Comparison of ENCODE assay signal across 9 mouse cellular contexts in genomic region chr6:24530711-24531420, GRCm38 (mm10). TPM values are rescaled to one million over a fixed set of nuclear protein-coding genes. Genes with fewer than 3 reads are reported as not detected.
DNase-seq lines count a peak whose midpoint lies in the region; ATAC-seq and TF ChIP-seq lines count a peak whose summit lies in the region.
"Had no signal": no experiment of that assay in that cellular context is flagged by ENCODE, and none has a peak within 500 bp of the region (broad histone marks: within the 10 kb centered on the region; RNA-seq: fewer than 3 reads in every experiment).

No protein-coding gene starts in this region.

- TF ChIP-seq CTCF in CH12.LX (conservative IDR thresholded peaks at IDR 0.05 in 1 of 2, IDR thresholded peaks at IDR 0.05 in 1 of 2; ENCODE audit: low read depth in 2 of 2, low read length in 2 of 2): no peak

- H3K9me3 ChIP-seq in CH12.LX (replicated peaks; ENCODE audit: low read length): peaks cover 3% of the 10 kb centered on the region
- no peaks in the 10 kb centered on the region for H3K9me3 ChIP-seq in liver, embryonic 12.5 days (replicated peaks)

- in situ Hi-C loops in CH12.LX (cut with MboI; ENCODE audit: low pct_ligation_motif_present, low pct_unique_long_range_greater_than_20kb, low sequenced_read_pairs): no loop called here

- H3K4me3 ChIP-seq in CH12.LX (replicated peaks in 1 of 3; ENCODE audit: low read depth in 2 of 3, low read length in 2 of 3, poor library complexity in 1 of 3): no peak overlapping the region
- no peak overlapping the region for H3K4me3 ChIP-seq in liver, embryonic 12.5 days
- H3K4me3 ChIP-seq: megakaryocyte, embryonic 14.5 days had no signal

- no peaks in the 10 kb centered on the region for H3K36me3 ChIP-seq in CH12.LX (replicated peaks in 1 of 2; ENCODE audit: control insufficient read depth in 1 of 2, insufficient read depth in 1 of 2, low read length in 1 of 2)
- H3K36me3 ChIP-seq in liver, embryonic 12.5 days: no peaks in the 10 kb centered on the region; the same call in 1 of the 2 replicates

- no peak overlapping the region for H3K27ac ChIP-seq in CH12.LX (ENCODE audit: insufficient read depth, low read depth)
- no peak overlapping the region for H3K27ac ChIP-seq in liver, embryonic 12.5 days

- TF ChIP-seq RAD21 in CH12.LX (IDR thresholded peaks at IDR 0.05; ENCODE audit: low read depth, low read length): no peak

- TF ChIP-seq EP300 in CH12.LX (IDR thresholded peaks at IDR 0.05; ENCODE audit: low read length): no peak

- peak; percentile 28 for DNase-seq in cerebellum, adult 11-12 months
- no peak for DNase-seq in CH12.LX (ENCODE audit: extremely low read depth)
- no peak for DNase-seq in frontal cortex, postnatal 10 days (ENCODE audit: low spot score in 2 of 2)
- DNase-seq in spleen, postnatal 4 days (ENCODE audit: low spot score in 2 of 2): no peak
- no peak for DNase-seq in right cerebral cortex, adult 18-20 months

- no peak for TF ChIP-seq POLR2A in CH12.LX (IDR thresholded peaks at IDR 0.05; ENCODE audit: low read depth, low read length)

- H3K79me2 ChIP-seq in CH12.LX (replicated peaks; ENCODE audit: control insufficient read depth, extremely low read depth, insufficient read depth, poor library complexity, severe bottlenecking): peaks cover 12% of the 10 kb centered on the region

- dilution Hi-C loops in CH12.LX (cut with MboI; ENCODE audit: extremely low pct_ligation_motif_present, extremely low pct_unique_long_range_greater_than_20kb, low sequenced_read_pairs): no loop called here

- peaks cover 7 to 33% of the 10 kb centered on the region in 2 experiments for H3K4me1 ChIP-seq in CH12.LX (ENCODE audit: control insufficient read depth in 1 of 2, insufficient read depth in 2 of 2)
- H3K4me1 ChIP-seq in liver, embryonic 12.5 days: peaks cover 20% of the 10 kb centered on the region

- ATAC-seq in cerebellum, adult (ENCODE audit: insufficient number of reproducible peaks, low FRiP score, low TSS enrichment): no peak
- ATAC-seq in granulocyte monocyte progenitor cell, adult 5-6 weeks (replicated peaks; ENCODE audit: poor library complexity, severe bottlenecking): peak; percentile 55
- no peak for ATAC-seq in liver, embryonic 12.5 days

- WGBS in liver, embryonic 12.5 days (ENCODE audit: insufficient replicate concordance): 45% methylated on average over 11 of the region's 11 CpGs

- H3K9ac ChIP-seq in CH12.LX (ENCODE audit: insufficient read depth, low read depth): peak overlapping the region; percentile 23
- H3K9ac ChIP-seq in liver, embryonic 12.5 days: no peak overlapping the region

- H3K4me2 ChIP-seq in CH12.LX (ENCODE audit: insufficient read depth, low read depth, poor library complexity, severe bottlenecking): no peak overlapping the region
- H3K4me2 ChIP-seq in liver, embryonic 12.5 days: peak overlapping the region; percentile 44

- H3K27me3 ChIP-seq in CH12.LX (replicated peaks): no peaks in the 10 kb centered on the region
- H3K27me3 ChIP-seq in liver, embryonic 12.5 days (replicated peaks): no peaks in the 10 kb centered on the region
- H3K27me3 ChIP-seq: megakaryocyte, embryonic 14.5 days had no signal

TF ChIP-seq in CH12.LX, 34 proteins besides CTCF, POLR2A, EP300 and RAD21:
- TF ChIP-seq JUND (conservative IDR thresholded peaks at IDR 0.05; ENCODE audit: low read depth, low read length) (no peak), JUN (IDR thresholded peaks at IDR 0.05; ENCODE audit: insufficient read depth, low read depth, low read length) (no peak), ZMIZ1 (IDR thresholded peaks at IDR 0.05; ENCODE audit: low read depth, low read length) (no peak), MAZ (IDR thresholded peaks at IDR 0.05; ENCODE audit: low read depth, low read length) (no peak), MXI1 (IDR thresholded peaks at IDR 0.05; ENCODE audit: low read depth, low read length) (no peak), IRF4 (IDR thresholded peaks at IDR 0.05; ENCODE audit: low read depth, low read length) (no peak), UBTF (IDR thresholded peaks at IDR 0.05; ENCODE audit: low read depth, low read length) (no peak), ZKSCAN1 (IDR thresholded peaks at IDR 0.05; ENCODE audit: borderline replicate concordance, low read depth, low read length) (no peak), PAX5 (IDR thresholded peaks at IDR 0.05; ENCODE audit: low read length) (no peak)

RNA-seq across cellular contexts. Expression of gene Asb15, which starts 2.9 kb away (rescaled TPM):
- total RNA-seq in CH12.LX (2012; rRNA removed): not detected in 2 replicates
- total RNA-seq in CH12.LX (2014; rRNA removed): not detected in 2 replicates
- polyA plus RNA-seq in CH12.LX (2012; ENCODE audit: insufficient read length, low read depth): 0.10 TPM in 2 replicates
- total RNA-seq in granulocyte monocyte progenitor cell, adult 5-6 weeks (2014; fragmentation: Nextera tagmentation): not detected in 2 replicates
- not detected in 2 replicates for total RNA-seq in granulocyte monocyte progenitor cell, adult 5-6 weeks (2017)
- 0.04 TPM in 1 of 2 replicates, not detected in the other for polyA plus RNA-seq in liver, embryonic 12.5 days (2016; fragmentation: Nextera tagmentation; extraction: Ambion mirVana)

RNA-seq across cellular contexts. Expression of gene Ndufa5, which starts 3.1 kb away (rescaled TPM):
- total RNA-seq in CH12.LX (2012; rRNA removed) (162 and 222 TPM in 2 replicates), CH12.LX (2014; rRNA removed) (67.2 and 92.0 TPM in 2 replicates)
- 372 and 433 TPM in 2 replicates for polyA plus RNA-seq in CH12.LX (2012; ENCODE audit: insufficient read length, low read depth)
- total RNA-seq in granulocyte monocyte progenitor cell, adult 5-6 weeks (2014; fragmentation: Nextera tagmentation): 168 and 178 TPM in 2 replicates
- total RNA-seq in granulocyte monocyte progenitor cell, adult 5-6 weeks (2017): 309 and 362 TPM in 2 replicates
- polyA plus RNA-seq in liver, embryonic 12.5 days (2016; fragmentation: Nextera tagmentation; extraction: Ambion mirVana): 274 and 277 TPM in 2 replicates

RNA-seq across cellular contexts. Expression of gene Iqub, which starts 16.0 kb away (rescaled TPM):
- total RNA-seq in CH12.LX (2012; rRNA removed) (not detected in 2 replicates), CH12.LX (2014; rRNA removed) (not detected in 2 replicates)
- not detected in 2 replicates for polyA plus RNA-seq in CH12.LX (2012; ENCODE audit: insufficient read length, low read depth)
- not detected in 2 replicates for total RNA-seq in granulocyte monocyte progenitor cell, adult 5-6 weeks (2014; fragmentation: Nextera tagmentation)
- total RNA-seq in granulocyte monocyte progenitor cell, adult 5-6 weeks (2017): not detected in 2 replicates
- 0.07 TPM in 1 of 2 replicates, not detected in the other for polyA plus RNA-seq in liver, embryonic 12.5 days (2016; fragmentation: Nextera tagmentation; extraction: Ambion mirVana)
